Mouse (Mus musculus): Measurements from ENCODE around the gene Fam163b.

DNA sequence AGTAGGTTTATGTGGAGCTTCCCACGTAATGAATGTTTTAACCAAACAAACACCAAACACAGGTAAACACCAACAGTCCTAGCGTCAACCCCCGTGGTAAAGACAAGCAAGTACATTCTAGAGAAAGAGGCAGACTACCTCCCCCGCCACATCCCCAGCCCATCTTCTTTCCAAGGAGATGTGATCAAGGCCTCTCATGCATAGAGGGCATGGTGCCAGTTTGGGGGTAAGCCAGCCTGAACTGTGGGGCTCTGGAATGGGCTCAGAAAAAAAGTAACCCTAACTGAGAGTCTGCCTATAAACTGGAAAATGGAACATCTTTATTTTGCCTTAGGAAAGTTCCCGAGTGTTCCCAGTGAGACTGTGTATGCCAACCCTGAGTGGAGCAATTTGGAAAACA is 6.4 kb downstream of the Fam163b start:
- TF ChIP-seq EP300 (IDR thresholded peaks at IDR 0.05; ENCODE audit: insufficient read depth, low read depth, low read length) (no peak), POLR2A (IDR thresholded peaks at IDR 0.05; ENCODE audit: insufficient read depth, low read length) (no peak)

Measured in ES-Bruce4 (cell line).